Mouse (Mus musculus): ENCODE measurements at regions not wholly inside any gene's neighbourhood (a gene's known extent, or its start where the extent isn't known, plus 50 kb on each side); places are given as distances from the start of the nearest gene placed in this dataset.
"Not testable (repeated sequence)": the region's sequence is repeated elsewhere in the genome, so short reads cannot be mapped to it uniquely, and the experiment has no call there.

GRCm38 (mm10) chr4:23787417-23788204 is 708.6 kb upstream of the Mms22l start:
- DNase-seq (ENCODE audit: low spot score in 2 of 2) = no peak

GRCm38 (mm10) chr4:23823516-23823915 is 672.7 kb upstream of the Mms22l start:
- no peak for DNase-seq (ENCODE audit: low spot score in 2 of 2)

- DNase-seq (ENCODE audit: low spot score in 2 of 2) = peak; percentile 48 to 51
These were observed 669.4 kb upstream of the Mms22l start for GRCm38 (mm10) chr4:23826885-23827284.

- peak; percentile 36 to 53 for DNase-seq (ENCODE audit: low spot score in 2 of 2)
These were observed 663.7 kb upstream of the Mms22l start for GRCm38 (mm10) chr4:23832385-23833164.

GRCm38 (mm10) chr4:23843609-23844287 is 652.5 kb upstream of the Mms22l start:
- DNase-seq (ENCODE audit: low spot score in 2 of 2) = no peak

GRCm38 (mm10) chr4:23844288-23844971 is 651.8 kb upstream of the Mms22l start:
- no peak for DNase-seq (ENCODE audit: low spot score in 2 of 2)

GRCm38 (mm10) chr4:23845263-23845662 is 651.0 kb upstream of the Mms22l start:
- no peak for DNase-seq (ENCODE audit: low spot score in 2 of 2)

- no peak for DNase-seq (ENCODE audit: low spot score in 2 of 2)
These were observed 645.6 kb upstream of the Mms22l start for GRCm38 (mm10) chr4:23850640-23851039.

GRCm38 (mm10) chr4:23862437-23862836 is 633.8 kb upstream of the Mms22l start:
- DNase-seq (ENCODE audit: low spot score in 2 of 2) = no peak

- DNase-seq (ENCODE audit: low spot score in 2 of 2) = peak in 1 of 2 experiments; percentile 20
These were observed 616.2 kb upstream of the Mms22l start for GRCm38 (mm10) chr4:23880007-23880406.

- peak; percentile 46 to 51 for DNase-seq (ENCODE audit: low spot score in 2 of 2)
These were observed 582.9 kb upstream of the Mms22l start for GRCm38 (mm10) chr4:23913396-23913795.

GRCm38 (mm10) chr4:23913822-23914221 is 582.4 kb upstream of the Mms22l start:
- DNase-seq (ENCODE audit: low spot score in 2 of 2) = no peak

GRCm38 (mm10) chr4:23914423-23914822 is 581.8 kb upstream of the Mms22l start:
- no peak for DNase-seq (ENCODE audit: low spot score in 2 of 2)

GRCm38 (mm10) chr4:23921520-23921919 is 574.7 kb upstream of the Mms22l start:
- no peak for DNase-seq (ENCODE audit: low spot score in 2 of 2)

GRCm38 (mm10) chr4:23954140-23954539 is 542.1 kb upstream of the Mms22l start:
- DNase-seq (ENCODE audit: low spot score in 2 of 2) = no peak

- DNase-seq (ENCODE audit: low spot score in 2 of 2) = not testable (repeated sequence)
These were observed 514.1 kb upstream of the Mms22l start for GRCm38 (mm10) chr4:23982193-23982592.

- peak; percentile 27 to 31 for DNase-seq (ENCODE audit: low spot score in 2 of 2)
These were observed 513.3 kb upstream of the Mms22l start for GRCm38 (mm10) chr4:23982790-23983451.

- DNase-seq (ENCODE audit: low spot score in 2 of 2) = no peak
These were observed 512.8 kb upstream of the Mms22l start for GRCm38 (mm10) chr4:23983452-23983805.

- no peak for DNase-seq (ENCODE audit: low spot score in 2 of 2)
These were observed 512.2 kb upstream of the Mms22l start for GRCm38 (mm10) chr4:23984005-23984404.

GRCm38 (mm10) chr4:23985956-23986355 is 510.3 kb upstream of the Mms22l start:
- no peak for DNase-seq (ENCODE audit: low spot score in 2 of 2)

- DNase-seq (ENCODE audit: low spot score in 2 of 2) = no peak
These were observed 502.4 kb upstream of the Mms22l start for GRCm38 (mm10) chr4:23993823-23994222.
